Mouse (Mus musculus): ENCODE measurements around the gene Thumpd3.

The Thumpd3 gene

GRCm38 (mm10) chr6:113037946-113038734, 7.9 kb upstream of the Thumpd3 start:
- peak; percentile 56 to 76 for DNase-seq

- DNase-seq = no peak
Observed at GRCm38 (mm10) chr6:113038735-113039058, 7.3 kb upstream of the Thumpd3 start.

DNA sequence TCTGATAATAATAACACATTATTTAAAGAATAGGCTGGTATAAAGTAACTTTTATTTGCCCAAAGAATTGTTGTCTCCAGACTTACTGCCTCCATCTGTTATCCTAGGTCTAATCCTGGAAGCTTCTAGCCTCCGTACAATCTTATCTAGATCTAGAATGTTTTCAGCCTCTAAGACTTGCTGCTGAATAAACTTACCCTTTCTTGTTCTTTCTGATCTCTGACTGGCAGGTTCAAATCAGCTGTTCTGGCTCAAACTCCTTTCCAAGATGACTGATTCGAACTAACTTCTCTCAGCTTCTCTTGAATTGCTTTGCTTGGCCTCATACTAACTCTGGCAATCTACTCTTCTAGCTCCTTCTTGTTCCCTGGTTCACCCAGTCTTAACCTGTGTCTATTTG, 5.7 kb upstream of the Thumpd3 start:
- no peak for DNase-seq

DNA sequence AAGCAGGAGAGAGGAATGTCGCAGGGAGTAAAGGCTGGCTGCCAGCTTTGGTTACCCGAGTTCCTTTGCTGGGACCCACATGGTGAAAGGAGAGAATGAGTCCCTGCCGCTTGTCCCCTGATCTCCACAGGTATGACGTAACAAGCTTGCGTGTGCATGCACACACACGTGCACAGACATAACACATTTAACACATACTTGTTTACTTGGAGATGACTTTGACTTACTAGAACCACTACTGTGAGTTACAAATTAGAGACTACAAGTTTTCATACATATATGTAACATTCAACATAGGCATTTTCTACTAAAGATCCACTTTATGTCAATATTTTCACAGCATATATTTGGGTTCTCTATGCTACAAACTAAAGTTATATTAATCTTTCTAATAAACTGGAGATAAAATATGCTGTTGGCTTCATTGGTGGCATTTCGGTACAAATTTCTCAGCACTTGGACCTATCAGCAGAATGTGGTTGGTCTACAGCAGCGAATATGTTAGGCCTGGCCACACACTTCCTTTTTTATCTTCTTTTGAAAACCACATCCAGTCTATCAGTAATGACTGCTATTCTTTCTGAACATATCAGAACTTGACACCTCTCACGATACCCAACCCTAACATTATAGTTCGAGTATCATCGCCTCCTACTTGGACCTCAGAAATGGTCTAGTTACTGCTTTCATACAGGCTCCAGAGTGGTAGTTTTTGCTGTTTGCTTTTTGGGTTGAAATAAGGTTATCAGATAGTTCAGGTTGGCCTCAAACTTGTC, 4.6 kb upstream of the Thumpd3 start:
- DNase-seq = no peak

DNA sequence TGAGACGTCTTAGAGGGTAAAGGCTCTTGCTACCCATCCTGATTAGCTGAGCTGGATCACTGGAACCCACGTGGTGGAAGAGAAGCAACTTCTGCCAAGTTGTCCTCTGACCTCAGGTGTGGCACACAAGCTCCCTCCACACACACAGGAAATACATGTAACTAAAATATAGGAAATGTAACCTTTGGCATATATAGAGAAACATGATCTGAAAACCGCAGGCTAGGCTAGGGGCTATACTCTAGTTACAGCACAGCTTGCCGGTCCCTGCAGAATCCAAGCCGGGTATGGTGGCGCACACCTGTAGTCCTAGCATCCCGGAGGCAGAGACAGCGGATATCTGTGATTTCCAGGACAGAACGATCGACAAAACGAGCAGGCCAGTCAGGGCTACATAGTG, 450 bp upstream of the Thumpd3 start:
- peak; percentile 23 to 38 for DNase-seq

DNA sequence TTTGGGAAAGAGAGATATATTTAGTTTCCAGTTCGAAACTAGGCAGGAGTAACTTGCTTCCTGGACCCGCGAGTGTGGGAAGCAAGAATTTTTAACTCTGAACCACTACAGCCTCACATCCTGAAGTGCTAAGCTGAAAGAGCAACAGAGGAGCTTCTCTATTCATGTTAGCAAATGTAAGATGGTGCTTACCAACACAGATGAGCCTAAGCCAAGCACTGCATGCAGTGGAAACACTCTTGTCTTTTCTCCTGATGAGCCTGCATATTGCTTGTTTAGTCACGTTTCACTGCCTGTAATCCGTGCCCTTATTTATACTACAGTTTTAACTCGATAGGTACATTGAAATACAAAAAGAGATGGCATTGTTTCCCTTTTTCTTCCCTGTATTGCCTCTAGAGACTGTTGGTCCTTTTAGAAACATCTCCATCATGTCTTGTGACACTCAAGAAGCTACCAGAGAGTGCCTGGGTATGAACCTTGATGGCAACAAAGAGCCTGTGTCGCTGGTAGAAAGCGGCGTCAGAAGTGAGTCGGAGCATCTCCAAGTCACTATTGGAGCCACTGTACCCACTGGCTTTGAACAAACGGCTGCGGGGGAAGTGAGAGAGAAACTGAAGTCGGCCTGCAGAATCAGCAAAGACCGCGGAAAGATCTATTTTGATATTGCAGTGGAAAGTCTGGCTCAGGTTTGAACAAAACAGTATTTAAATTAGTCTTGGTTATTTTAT, 1.2 kb downstream of the Thumpd3 start:
- DNase-seq = no peak

DNA sequence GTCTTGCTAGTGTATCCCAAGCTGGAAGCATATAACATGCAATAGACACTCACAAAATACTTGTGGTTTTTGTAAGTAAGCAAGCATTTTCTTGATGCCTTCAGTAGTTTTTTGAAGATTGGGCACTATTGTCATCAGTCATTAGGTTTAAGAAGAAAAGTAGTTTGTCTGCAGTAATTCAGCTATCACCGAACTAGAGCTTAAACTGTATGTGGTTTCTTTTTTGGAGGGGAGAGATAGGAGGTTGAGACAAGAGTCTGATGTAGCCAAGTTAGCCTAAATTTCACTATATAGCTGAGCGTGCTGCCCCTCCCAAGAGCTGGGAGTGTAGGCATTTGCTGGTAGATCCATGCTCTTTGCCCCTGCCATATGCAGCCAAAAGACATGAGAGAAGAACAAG, 2.3 kb downstream of the Thumpd3 start:
- no peak for DNase-seq

DNA sequence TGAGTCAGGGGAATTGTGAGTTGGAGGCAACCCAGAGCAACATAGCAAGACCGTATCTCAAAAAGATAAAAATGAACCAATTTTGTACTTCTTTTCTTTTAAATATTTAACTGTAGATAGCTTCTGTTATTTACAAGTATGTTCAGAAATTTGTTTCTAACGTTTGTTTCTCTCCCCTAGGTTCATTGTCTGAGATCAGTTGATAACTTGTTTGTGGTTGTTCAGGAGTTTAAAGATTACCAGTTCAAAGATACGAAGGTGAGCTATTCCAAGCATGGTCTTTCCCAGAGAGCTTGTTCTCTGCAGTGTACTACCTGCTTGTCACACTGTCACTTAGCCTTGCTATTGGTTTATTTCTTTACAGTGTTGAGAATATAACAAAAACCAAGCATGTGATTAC, 3.1 kb downstream of the Thumpd3 start:
- no peak for DNase-seq

DNA sequence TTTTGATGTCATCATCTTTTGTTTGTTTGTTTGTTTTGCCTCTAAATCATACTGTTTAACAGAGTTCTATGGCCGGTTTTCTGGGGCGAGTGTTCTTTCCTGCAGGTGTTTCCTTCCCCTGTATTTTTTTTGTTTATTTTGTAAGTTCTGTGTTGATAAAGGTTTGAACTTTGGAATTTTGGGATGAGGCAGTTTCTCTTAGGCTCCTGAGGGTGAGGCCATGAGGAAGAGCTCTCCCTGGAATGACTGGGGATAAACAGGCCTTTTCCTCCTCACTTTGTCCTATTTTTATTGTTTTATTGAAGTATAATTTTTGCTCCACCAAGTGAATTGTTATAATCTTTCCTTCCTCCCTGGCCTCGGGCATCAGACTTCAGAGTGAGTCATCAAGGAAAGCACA, 6.9 kb downstream of the Thumpd3 start:
- DNase-seq = no peak

GRCm38 (mm10) chr6:113054552-113055107, 8.6 kb downstream of the Thumpd3 start:
- DNase-seq = no peak

GRCm38 (mm10) chr6:113060892-113061563, 15.0 kb downstream of the Thumpd3 start:
- no peak for DNase-seq

GRCm38 (mm10) chr6:113062253-113062652, 16.2 kb downstream of the Thumpd3 start:
- peak; percentile 72 to 91 for DNase-seq

DNA sequence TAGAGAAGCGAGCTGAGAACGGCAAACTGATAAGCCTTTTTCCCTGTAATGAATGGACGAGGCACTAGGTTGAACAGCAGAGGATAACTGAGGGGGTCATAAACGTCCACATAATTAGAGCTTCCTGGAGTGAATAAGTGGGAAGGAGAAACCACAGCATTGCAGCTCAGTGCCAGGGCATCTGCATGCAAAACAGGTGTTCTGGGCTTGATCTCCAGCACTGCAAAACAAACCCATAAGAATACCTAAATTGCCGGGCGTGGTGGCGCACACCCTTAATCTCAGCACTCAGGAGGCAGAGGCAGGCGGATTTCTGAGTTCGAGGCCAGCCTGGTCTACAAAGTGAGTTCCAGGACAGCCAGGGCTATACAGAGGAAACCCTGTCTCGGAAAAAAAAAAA, 17.3 kb downstream of the Thumpd3 start:
- no peak for DNase-seq

DNA sequence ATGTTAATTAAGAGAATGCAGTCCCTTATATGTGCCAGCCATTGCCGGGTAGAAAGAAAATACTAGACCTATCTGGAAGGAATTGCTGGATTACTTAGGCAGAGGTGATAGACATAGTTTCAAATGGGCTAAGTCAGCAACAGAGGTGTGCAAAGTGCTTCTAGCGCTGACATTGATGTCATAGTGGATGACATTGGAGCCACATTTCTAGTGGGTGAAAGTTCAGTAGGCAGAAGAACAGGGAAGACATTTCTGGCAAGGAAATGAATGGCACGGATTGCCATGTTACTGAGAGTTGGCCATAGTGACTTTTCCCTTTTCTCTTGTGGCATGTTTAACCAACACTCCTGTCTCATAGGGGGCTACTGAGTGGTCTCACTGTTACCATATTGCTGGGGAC, 19.2 kb downstream of the Thumpd3 start:
- DNase-seq = peak in 1 of 2 experiments; percentile 35

- DNase-seq = no peak
Observed at GRCm38 (mm10) chr6:113069154-113069553, 23.1 kb downstream of the Thumpd3 start.

DNA sequence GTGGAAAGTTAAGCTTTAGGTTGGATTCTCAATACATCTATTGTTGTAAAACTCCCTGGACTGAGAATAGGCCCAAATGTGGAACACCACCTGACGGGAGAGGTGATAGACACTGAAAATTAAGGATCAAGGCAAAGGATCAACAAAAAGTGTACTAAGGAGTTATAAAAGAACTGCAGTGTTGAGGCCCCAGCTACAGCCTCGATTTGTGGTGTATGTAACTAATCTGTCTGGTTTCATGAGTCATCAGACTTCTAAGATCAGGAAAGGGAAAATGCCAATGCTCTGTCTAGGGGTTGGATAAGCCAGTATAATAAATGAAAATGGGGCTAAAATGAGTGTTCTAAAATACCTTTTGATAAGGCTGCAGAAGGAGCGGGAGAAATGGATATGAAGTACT, 29.2 kb downstream of the Thumpd3 start:
- no peak for DNase-seq

DNA sequence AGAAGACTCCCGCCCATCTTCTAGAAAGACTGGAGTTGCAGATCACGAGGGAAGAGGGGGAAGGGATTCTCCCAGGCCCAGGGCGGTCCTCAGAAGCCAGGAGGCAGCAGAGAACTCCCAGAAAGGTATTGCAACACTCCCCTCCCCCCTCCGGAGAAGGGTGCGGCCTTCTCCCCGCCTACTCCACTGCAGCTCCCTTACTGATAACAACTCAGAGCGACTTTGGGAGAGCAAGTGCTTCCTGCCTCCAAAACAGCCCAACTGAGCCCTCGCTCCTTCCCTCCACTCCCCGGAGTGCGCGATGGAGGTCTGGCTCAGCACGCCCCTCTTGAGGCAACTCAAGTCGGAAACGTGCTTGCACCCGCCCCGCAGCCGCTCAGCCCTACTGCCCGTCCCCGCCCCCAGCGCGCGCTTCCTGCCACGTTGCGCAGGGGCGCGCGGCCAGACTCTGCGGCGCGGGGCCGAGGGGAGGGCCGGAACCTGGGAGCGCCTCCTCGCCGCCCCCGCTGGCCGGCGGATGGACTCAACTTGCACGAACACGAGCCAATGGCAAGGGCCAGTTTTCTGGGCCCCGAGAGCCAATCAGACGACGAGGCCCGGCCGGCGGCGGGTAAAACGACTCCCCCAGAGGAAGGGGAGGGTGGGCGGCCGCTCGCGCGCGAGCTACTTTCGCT, 30.1 kb downstream of the Thumpd3 start:
- peak; percentile 93 to 96 for DNase-seq

GRCm38 (mm10) chr6:113076686-113077516, 30.9 kb downstream of the Thumpd3 start, which contains the start of gene Setd5:
TSS of gene Setd5 (plus strand) at chr6:113077365.
- peak; percentile 97 to 98 for DNase-seq

- no peak for DNase-seq
Observed at GRCm38 (mm10) chr6:113077569-113078030, 31.6 kb downstream of the Thumpd3 start.

DNA sequence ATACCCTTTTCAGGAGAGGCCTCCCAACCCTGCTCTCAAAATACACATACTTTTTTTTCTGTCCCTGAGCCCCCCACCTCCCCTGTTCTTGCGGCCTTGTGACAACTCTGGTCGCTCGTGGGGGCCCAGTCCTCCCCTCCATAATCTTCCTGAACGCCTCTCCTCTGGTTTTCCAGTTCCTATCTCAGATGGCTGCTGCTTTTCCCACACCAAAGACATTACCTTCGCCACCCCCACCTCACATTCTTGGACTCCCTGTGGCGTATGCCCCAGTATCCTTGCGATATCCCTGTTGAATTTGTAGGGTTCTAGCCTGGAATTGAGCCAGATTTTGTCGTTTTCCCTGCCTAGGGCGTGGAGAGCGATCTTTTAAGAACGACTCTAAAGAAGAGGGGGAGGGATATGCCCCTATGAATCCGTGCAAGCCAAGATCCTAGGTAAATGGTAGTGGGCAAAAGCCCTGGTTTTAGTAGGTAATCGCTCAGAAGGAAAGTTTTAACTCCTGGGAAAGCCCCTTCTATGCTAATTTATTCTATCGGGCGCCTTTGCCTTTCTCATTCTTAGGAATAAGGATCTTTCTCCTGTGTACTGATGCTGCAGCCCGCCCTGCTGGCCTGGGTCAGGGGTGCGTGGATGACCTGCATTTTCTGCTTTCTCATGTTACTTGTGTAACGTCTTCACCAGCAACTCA, 32.2 kb downstream of the Thumpd3 start:
- peak; percentile 31 to 47 for DNase-seq
